Mouse (Mus musculus): ENCODE results near the gene Fgfr2.
"Not testable (repeated sequence)": the region's sequence is repeated elsewhere in the genome, so short reads cannot be mapped to it uniquely, and the experiment has no call there.

Gene Fgfr2

GRCm38 (mm10) chr7:132679549-132679948, 443.6 kb downstream of the Fgfr2 start:
- DNase-seq: no peak

- no peak for DNase-seq
Measured at GRCm38 (mm10) chr7:132679117-132679516, 444.0 kb downstream of the Fgfr2 start.

DNA sequence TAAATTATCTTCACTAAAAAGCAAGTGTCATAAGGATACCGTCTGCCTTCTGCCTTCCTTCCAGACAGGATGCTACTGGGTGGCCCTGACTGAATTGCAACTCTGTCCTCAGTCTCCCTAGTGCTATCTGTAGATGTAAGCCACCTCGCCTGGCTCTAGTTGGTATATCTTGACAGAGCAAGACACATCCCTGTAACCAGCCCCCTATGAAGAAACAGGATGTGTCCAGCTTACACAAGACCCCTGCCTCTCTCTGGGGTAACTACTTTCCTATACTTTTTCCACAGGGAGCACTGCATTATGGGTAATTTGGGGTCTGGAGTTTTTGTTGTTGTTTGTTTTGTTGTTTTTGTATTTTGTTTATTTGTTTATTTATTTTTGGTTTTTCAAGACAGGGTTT, 447.2 kb downstream of the Fgfr2 start:
- no peak for DNase-seq

- DNase-seq: no peak
Measured at GRCm38 (mm10) chr7:132673931-132674755, 449.0 kb downstream of the Fgfr2 start.

- peak; percentile 33 for DNase-seq
Measured at GRCm38 (mm10) chr7:132672481-132672959, 450.6 kb downstream of the Fgfr2 start.

GRCm38 (mm10) chr7:132670863-132671165, 452.3 kb downstream of the Fgfr2 start:
- DNase-seq: no peak

DNA sequence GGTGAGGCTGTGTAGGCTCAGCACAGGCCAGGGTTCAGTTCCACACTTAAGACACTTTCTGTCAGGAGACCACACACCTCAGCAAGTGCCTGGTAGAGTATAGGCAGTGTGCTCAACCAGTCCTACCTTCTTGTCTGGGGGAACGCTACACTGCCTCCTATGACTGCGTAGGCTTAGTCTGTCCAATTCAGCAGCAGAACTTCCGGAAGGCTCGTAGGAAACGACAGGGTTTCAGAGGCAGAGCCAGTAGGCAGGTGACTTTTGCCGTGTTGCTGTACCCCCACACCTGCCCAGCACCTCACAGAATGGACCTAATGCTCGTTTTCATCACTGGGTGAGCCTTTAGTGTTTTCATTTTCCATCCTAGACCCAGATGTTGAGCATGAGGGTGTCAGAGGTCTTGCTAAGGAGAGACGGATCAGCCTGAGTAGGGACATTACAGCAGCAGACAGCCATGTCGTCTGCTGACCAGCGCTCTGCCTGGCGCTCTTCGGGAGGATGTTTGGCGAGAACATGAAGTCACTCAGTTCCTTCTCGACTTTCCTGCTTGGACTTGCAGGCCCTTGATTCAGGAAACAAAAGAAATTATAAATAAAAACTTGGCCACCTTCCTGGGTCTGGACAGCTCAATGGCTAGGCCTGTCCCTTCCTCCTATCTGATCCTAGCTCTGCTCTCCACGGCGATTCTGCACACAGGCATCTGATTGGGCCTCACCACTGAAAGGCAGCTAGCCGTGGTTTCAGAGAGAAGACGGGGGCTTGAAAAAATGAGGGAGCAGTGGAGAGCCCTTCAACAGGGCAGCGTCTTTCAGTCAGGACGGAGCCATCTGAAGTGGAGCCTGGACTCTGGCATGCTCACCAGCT, 452.9 kb downstream of the Fgfr2 start:
- no peak for DNase-seq

DNA sequence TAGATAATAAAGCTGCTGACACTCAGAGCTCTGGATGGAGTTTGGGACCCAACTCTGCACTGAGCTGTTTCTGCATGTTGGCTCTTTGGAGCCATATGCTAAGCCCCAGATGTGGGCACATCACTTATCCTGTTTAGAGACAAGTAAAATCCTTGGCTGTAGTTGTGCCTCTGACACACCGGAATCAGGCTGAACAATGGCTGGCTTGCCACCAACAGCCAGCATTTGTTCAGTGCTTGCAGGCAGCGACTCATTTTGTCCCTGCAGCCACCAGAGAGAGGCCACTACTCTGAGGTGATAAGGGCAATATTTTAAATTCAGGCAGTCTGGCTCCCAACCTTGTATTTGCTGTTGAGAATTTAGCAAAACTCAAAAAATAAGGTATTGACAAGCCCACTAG, 454.5 kb downstream of the Fgfr2 start:
- no peak for DNase-seq

DNA sequence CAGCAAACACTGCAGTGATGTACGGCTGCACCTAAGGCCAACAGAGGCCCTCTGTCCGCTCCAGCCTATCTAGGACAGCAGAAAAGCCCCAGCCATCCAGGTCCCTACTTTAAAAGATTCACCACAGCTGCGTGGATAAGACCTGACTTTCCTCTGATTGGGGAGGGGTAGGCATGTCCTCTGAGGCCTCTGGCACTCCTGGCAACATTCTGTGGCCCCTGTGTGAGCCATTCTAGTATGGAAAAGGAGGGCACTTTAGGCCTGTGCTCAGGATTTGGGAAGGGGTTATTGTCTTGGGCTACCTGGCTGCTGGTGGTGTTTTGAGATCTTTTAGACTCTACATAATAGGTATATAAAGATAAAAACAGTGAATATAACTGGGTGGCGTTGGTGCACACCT, 456.6 kb downstream of the Fgfr2 start:
- DNase-seq: no peak

DNA sequence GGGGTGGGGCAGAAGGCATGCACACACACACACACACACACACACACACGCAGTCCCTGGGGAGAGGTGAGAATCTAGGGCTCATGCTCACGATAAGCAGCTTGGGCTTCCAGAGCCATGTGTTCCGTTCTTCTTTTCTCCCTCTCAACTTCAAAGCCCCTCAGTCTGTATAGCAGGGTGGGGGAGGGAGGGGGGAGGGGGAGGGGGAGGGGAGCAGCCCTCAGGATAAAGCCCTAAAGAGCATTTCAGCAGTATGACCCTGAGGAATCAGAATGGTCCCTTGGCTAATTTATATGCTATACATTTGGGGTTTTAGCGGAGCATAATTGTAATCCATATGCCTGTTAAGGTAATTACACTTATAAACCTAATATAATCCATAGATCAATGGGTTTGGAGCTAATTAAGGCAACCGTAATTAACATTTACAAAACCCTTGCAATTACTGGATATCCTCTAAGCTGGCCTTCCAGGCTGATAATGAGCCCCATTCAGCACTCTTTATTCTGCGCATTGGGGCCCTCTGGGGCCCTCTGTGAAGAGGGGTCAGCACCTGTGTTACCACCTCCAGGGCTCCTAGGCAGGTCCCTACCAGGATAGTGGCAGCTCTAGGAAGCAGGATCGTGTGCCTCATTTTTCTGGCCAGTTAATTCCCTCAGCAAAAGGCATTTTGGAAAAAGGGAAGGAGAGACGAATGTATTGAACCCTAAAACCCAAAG, 457.3 kb downstream of the Fgfr2 start:
- no peak for DNase-seq

GRCm38 (mm10) chr7:132664815-132665214, 458.3 kb downstream of the Fgfr2 start:
- DNase-seq: no peak

DNA sequence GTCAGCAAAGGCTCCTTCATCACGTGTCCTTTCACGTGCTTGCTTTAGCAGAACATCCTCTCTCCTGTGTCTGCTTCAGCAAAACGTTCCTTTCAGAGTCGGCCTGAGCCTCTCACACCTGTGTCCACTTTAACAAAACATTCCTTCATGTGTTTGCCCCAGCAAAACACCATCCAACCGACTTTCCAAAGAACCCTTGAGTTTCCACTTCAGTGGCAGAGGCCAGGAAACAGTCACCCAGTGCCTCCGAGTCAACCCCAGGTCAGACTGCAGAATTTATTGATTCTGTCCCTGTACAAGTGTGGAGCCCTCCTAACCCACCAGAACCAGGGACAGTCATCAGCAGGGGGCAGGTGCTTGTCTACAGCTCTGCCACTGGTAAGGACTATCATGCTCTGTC, 460.3 kb downstream of the Fgfr2 start:
- DNase-seq: not testable (repeated sequence)

- no peak for DNase-seq
Measured at GRCm38 (mm10) chr7:132659633-132660032, 463.5 kb downstream of the Fgfr2 start.

DNA sequence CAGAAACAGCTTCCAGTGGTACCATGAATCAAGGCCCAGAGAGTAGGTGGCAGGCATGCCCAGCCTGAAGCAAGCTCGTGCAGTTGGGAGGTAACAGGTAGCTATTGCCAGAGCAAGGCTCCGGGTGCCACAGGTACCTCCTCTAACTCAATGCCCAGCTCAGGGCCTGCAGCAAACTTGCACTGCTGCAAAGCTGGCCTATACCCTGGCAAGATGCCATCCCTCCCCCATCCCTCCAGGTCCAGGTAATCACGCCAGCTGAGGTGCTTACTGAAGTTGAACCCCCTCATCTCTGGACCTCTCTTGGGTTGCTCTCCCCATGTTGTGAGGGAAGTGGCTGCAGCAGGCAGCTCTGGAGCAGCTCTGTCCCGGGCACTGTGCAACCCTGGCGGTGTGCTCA, 464.5 kb downstream of the Fgfr2 start:
- DNase-seq: no peak

DNA sequence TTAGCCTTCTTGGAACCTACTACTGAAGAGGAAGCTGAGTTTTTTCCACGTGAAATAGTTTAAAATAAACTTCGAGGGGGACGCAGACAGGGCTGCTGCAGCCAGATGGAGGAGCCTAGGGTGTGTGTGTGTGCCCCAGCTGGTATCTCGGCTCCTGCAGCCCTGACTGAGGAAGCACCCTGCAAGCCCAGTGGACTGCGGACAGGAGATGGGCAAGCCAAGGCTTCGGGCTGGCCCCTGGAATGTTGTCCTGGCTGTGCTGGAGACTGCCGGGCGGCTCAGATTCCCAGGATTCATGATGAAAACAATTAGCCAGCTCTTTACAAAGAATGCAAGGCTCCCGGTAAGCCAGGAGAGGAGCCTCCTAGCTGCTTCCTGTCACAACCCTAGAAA, 465.1 kb downstream of the Fgfr2 start:
- DNase-seq: no peak

- no peak for DNase-seq
Measured at GRCm38 (mm10) chr7:132657371-132658057, 465.6 kb downstream of the Fgfr2 start.

- peak; percentile 88 for DNase-seq
Measured at GRCm38 (mm10) chr7:132656548-132656947, 466.6 kb downstream of the Fgfr2 start.

- DNase-seq: peak; percentile 92
Measured at GRCm38 (mm10) chr7:132656075-132656474, 467.1 kb downstream of the Fgfr2 start.

GRCm38 (mm10) chr7:132654412-132654811, 468.7 kb downstream of the Fgfr2 start:
- no peak for DNase-seq

DNA sequence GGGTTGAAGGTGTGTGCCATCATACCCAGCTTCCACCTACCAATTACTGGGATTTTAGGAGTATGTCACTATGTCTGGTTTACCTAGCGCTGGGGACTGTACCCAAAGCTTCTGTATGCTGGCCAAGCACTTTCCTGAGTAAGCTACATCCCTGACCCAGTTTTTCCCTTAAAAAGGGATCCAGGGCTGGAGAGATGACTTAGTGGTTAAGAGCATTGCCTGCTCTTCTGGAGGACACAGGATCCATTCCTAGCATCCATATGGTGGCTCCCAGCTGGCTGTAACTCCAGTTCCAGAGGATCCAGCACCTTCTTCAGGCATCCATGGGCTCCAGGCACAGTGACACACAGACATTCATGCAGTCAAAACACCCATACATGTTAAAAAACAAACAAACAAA, 476.6 kb downstream of the Fgfr2 start:
- no peak for DNase-seq

DNA sequence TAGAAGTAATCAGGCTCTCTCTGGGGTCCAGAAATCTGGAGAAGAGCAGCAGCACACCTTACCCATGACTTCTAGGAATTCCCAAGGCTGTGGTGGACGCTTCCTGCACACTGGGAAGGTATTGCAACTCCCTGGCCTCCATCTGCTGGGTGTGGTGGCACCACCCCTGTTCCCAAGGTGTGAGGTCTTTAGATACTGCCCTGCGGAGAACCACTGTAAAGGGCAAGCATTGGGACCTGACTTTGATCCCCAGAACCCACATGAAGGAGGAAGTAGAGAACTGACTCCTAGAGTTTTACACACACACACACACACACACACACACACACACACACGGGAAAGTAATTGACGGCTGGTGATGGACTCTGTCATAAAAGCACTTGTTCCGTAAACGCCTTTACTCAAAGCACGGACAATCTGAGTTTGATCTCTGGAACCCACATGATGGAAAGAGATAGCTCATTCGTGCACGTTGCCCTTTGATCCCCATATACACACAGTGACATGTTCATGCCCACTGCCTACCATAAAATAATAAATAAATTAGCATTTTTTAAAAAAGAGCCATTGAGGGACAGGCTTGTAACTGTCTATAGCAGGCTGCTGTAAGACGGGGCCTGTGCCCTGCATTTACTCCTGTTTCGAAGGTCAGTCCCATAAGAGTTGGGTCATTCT, 478.4 kb downstream of the Fgfr2 start:
- DNase-seq: no peak

DNA sequence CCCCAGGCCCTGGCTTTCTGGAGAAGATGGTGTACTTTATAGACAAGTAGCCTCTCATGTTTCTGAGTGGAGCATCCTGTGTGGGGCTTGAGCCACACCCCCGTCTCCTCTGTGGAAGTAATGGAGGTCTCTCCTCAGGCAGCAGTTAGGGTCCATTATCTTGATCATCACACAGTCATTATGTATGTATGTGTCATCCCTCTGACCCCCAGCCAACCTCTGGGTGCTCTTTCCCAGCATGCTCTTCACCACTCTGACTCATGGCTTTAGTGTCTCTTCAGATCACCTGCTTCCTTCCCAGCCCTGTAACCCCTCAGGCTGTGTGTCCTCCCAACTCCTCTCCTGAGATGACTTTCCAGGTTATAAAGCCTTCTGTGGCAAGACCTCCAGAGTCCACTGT, 481.5 kb downstream of the Fgfr2 start:
- DNase-seq: no peak
